13 mouse cellular contexts compared by ENCODE assay signal in genomic region chr10:99678096-99678495, GRCm38 (mm10).
DNase-seq lines count a peak whose midpoint lies in the region; ATAC-seq lines count a peak whose summit lies in the region.
"Had no signal": no experiment of that assay in that cellular context is flagged by ENCODE, and none has a peak within 500 bp of the region (broad histone marks: within the 10 kb centered on the region; RNA-seq: fewer than 3 reads in every experiment).

No protein-coding gene starts in this region.

- no peak overlapping the region for H3K4me2 ChIP-seq in forebrain, embryonic 13.5 days
- H3K4me2 ChIP-seq in forebrain, embryonic 11.5 days (ENCODE audit: low read depth, low read length, severe bottlenecking), result no peak overlapping the region
- peak overlapping the region; percentile 32 for H3K4me2 ChIP-seq in forebrain, embryonic 16.5 days (ENCODE audit: low read length)
- no peak overlapping the region for H3K4me2 ChIP-seq in liver, embryonic 11.5 days
- H3K4me2 ChIP-seq: liver, embryonic 15.5 days had no signal

- H3K9me3 ChIP-seq in forebrain, embryonic 13.5 days (replicated peaks), result no peaks in the 10 kb centered on the region
- H3K9me3 ChIP-seq in forebrain, embryonic 11.5 days (ENCODE audit: control insufficient read depth, low read length), result no peaks in the 10 kb centered on the region
- H3K9me3 ChIP-seq in forebrain, embryonic 16.5 days (ENCODE audit: control insufficient read depth, low read length), result no peaks in the 10 kb centered on the region
- H3K9me3 ChIP-seq in liver, embryonic 11.5 days (ENCODE audit: control insufficient read depth, low read length), result no peaks in the 10 kb centered on the region
- H3K9me3 ChIP-seq: embryonic facial prominence, embryonic 10.5 days; liver, embryonic 15.5 days had no signal

- H3K27me3 ChIP-seq in forebrain, embryonic 13.5 days, result no peaks in the 10 kb centered on the region
- no peaks in the 10 kb centered on the region for H3K27me3 ChIP-seq in forebrain, embryonic 11.5 days (ENCODE audit: control insufficient read depth, insufficient read depth, low read length)
- H3K27me3 ChIP-seq in forebrain, embryonic 16.5 days (replicated peaks; ENCODE audit: control insufficient read depth, insufficient read depth, low read length), result no peaks in the 10 kb centered on the region
- H3K27me3 ChIP-seq in liver, embryonic 11.5 days (replicated peaks; ENCODE audit: control insufficient read depth, insufficient read depth, low read length), result no peaks in the 10 kb centered on the region
- H3K27me3 ChIP-seq: liver, embryonic 15.5 days had no signal

- DNase-seq in forebrain, embryonic 11.5 days (ENCODE audit: low spot score), result no peak
- DNase-seq in layer of hippocampus, adult 9-11 months, result peak; percentile 52
- peak; percentile 68 to 75 for DNase-seq in right cerebral cortex, postnatal 10 days (ENCODE audit: low spot score in 2 of 2)
- no peak for DNase-seq in c-Kit-positive CD71-positive TER-119-positive erythroid progenitor cells, embryonic 14.5 days (ENCODE audit: low spot score)
- no peak for DNase-seq in liver, embryonic 11.5 days (ENCODE audit: low spot score)
- DNase-seq in ovary, postnatal 36 days (ENCODE audit: low spot score), result no peak
- DNase-seq: gastrocnemius, postnatal 14 days; heart, postnatal 14 days; kidney, postnatal 25 days had no signal

- 50% methylated on average over 9 of the region's 9 CpGs for WGBS in forebrain, embryonic 13.5 days
- WGBS in forebrain, embryonic 11.5 days, result 63% methylated on average over 9 of the region's 9 CpGs
- WGBS in forebrain, embryonic 16.5 days, result 31% methylated on average over 9 of the region's 9 CpGs
- 77% methylated on average over 9 of the region's 9 CpGs for WGBS in liver, embryonic 11.5 days

- H3K9ac ChIP-seq in forebrain, embryonic 13.5 days, result no peak overlapping the region
- no peak overlapping the region for H3K9ac ChIP-seq in forebrain, embryonic 11.5 days (ENCODE audit: low read length)
- no peak overlapping the region for H3K9ac ChIP-seq in forebrain, embryonic 16.5 days (replicated peaks; ENCODE audit: low read depth, low read length)
- no peak overlapping the region for H3K9ac ChIP-seq in liver, embryonic 11.5 days (ENCODE audit: low read depth, low read length)
- H3K9ac ChIP-seq: liver, embryonic 15.5 days had no signal

- no peaks in the 10 kb centered on the region for H3K36me3 ChIP-seq in forebrain, embryonic 13.5 days (ENCODE audit: poor library complexity, severe bottlenecking)
- no peaks in the 10 kb centered on the region for H3K36me3 ChIP-seq in forebrain, embryonic 11.5 days (ENCODE audit: control insufficient read depth, insufficient read depth, low read length)
- H3K36me3 ChIP-seq in forebrain, embryonic 16.5 days (ENCODE audit: control insufficient read depth, insufficient read depth), result no peaks in the 10 kb centered on the region
- no peaks in the 10 kb centered on the region for H3K36me3 ChIP-seq in liver, embryonic 11.5 days (ENCODE audit: control insufficient read depth, insufficient read depth, low read length)
- H3K36me3 ChIP-seq: embryonic facial prominence, embryonic 10.5 days; liver, embryonic 15.5 days had no signal

- peak; percentile 65 for ATAC-seq in forebrain, embryonic 13.5 days
- ATAC-seq in forebrain, embryonic 11.5 days (replicated peaks; ENCODE audit: low FRiP score), result no peak
- ATAC-seq in forebrain, embryonic 16.5 days, result peak; percentile 65
- no peak for ATAC-seq in liver, embryonic 11.5 days (replicated peaks; ENCODE audit: low FRiP score)

- no peak overlapping the region for H3K4me3 ChIP-seq in forebrain, embryonic 13.5 days
- no peak overlapping the region for H3K4me3 ChIP-seq in forebrain, embryonic 11.5 days (ENCODE audit: low read depth, low read length)
- H3K4me3 ChIP-seq in forebrain, embryonic 16.5 days (replicated peaks; ENCODE audit: low read length), result no peak overlapping the region
- no peak overlapping the region for H3K4me3 ChIP-seq in liver, embryonic 11.5 days (ENCODE audit: low read depth, low read length)
- H3K4me3 ChIP-seq: embryonic facial prominence, embryonic 10.5 days; liver, embryonic 15.5 days had no signal

- H3K27ac ChIP-seq in forebrain, embryonic 13.5 days, result no peak overlapping the region
- no peak overlapping the region for H3K27ac ChIP-seq in forebrain, embryonic 11.5 days (ENCODE audit: low read depth, low read length)
- 0 out of 2 replicates have a peak overlapping the region, but pooled peaks have one; percentile 4 for H3K27ac ChIP-seq in forebrain, embryonic 16.5 days (ENCODE audit: low read length)
- no peak overlapping the region for H3K27ac ChIP-seq in liver, embryonic 11.5 days (ENCODE audit: low read depth, low read length)
- H3K27ac ChIP-seq: embryonic facial prominence, embryonic 10.5 days; liver, embryonic 15.5 days had no signal

- peaks cover 19% of the 10 kb centered on the region; the same call in 1 of the 2 replicates for H3K4me1 ChIP-seq in forebrain, embryonic 13.5 days
- H3K4me1 ChIP-seq in forebrain, embryonic 11.5 days (replicated peaks; ENCODE audit: control insufficient read depth, insufficient read depth, low read length), result peaks cover 4% of the 10 kb centered on the region; the same call in 1 of the 2 replicates
- H3K4me1 ChIP-seq in forebrain, embryonic 16.5 days (replicated peaks; ENCODE audit: control insufficient read depth, insufficient read depth, low read length), result peaks cover 9% of the 10 kb centered on the region
- H3K4me1 ChIP-seq in liver, embryonic 11.5 days (replicated peaks; ENCODE audit: control insufficient read depth, insufficient read depth, low read length), result no peaks in the 10 kb centered on the region
- H3K4me1 ChIP-seq: liver, embryonic 15.5 days had no signal

Comparison
In these comparisons a context has a peak if more than half of its experiments do, and no peak if none do; other contexts are left out.
1. ATAC-seq: peak in forebrain, embryonic 13.5 days (single experiment) and forebrain, embryonic 16.5 days (single experiment); none in forebrain, embryonic 11.5 days (single experiment) and liver, embryonic 11.5 days (single experiment).
2. DNase-seq: peak in layer of hippocampus, adult 9-11 months (single experiment) and right cerebral cortex, postnatal 10 days (2 of 2); none in forebrain, embryonic 11.5 days (single experiment), c-Kit-positive CD71-positive TER-119-positive erythroid progenitor cells, embryonic 14.5 days (single experiment), liver, embryonic 11.5 days (single experiment) and ovary, postnatal 36 days (single experiment).